Mouse (Mus musculus): ENCODE data around the gene Ccr8. TPM values are rescaled to one million over a fixed set of nuclear protein-coding genes. Genes with fewer than 3 reads are reported as not detected.

Ccr8 gene
- not detected for total RNA-seq (2021)

GRCm38 (mm10) chr9:120091696-120092238 lies at the start of gene Ccr8:
Gene Ccr8, plus strand, starts transcription at chr9:120092114.
- no peak for DNase-seq

- DNase-seq: no peak
Measured at GRCm38 (mm10) chr9:120043115-120043514, 48.8 kb upstream of the Ccr8 start.

GRCm38 (mm10) chr9:120048495-120048894 lies 43.4 kb upstream of the Ccr8 start:
- no peak for DNase-seq

- no peak for DNase-seq
Measured at GRCm38 (mm10) chr9:120049407-120049806, 42.5 kb upstream of the Ccr8 start.

GRCm38 (mm10) chr9:120054545-120055277 lies 37.2 kb upstream of the Ccr8 start:
- no peak for DNase-seq

GRCm38 (mm10) chr9:120056201-120056600 lies 35.7 kb upstream of the Ccr8 start:
- no peak for DNase-seq

DNA sequence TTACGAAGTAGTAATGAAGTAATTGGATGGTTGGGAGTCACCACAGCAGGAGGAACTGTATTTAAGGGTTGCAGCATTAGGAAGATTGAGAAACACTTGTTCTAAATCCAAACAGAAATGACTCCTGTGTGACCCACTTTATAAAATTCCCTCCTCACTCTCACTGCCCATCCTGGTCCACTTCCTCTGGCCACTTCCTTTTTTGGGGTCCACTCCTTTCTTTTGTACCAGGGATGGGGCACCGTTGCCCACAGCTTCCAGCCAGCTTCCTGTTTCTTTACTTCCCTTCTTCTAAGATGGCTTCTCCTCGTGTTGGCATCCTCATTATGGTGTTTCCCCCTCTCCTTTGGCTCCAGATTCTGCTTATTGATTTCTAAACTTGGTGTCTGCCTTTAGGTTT lies 33.2 kb upstream of the Ccr8 start:
- no peak for DNase-seq

GRCm38 (mm10) chr9:120064317-120064716 lies 27.6 kb upstream of the Ccr8 start:
- DNase-seq: no peak

DNA sequence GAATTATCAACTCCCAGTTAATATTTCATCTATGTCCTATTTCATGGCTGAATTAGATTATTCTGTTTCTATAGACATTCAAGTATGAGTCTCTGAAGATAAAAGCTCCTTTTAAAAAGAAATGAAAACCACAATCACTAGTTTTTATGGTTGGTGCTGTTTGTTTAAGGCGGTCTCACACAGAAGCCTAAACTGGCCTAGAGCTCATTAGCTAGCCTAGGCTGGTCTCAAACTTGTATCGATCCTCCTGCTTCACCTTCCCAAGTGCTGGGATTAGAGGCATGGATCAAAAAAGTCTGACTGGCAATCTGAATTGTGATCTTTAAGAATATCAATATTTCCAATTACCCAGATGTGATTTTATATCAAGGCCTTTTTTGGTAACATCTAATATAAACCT lies 24.3 kb upstream of the Ccr8 start:
- no peak for DNase-seq

- no peak for DNase-seq
Measured at GRCm38 (mm10) chr9:120068047-120068446, 23.9 kb upstream of the Ccr8 start.

DNA sequence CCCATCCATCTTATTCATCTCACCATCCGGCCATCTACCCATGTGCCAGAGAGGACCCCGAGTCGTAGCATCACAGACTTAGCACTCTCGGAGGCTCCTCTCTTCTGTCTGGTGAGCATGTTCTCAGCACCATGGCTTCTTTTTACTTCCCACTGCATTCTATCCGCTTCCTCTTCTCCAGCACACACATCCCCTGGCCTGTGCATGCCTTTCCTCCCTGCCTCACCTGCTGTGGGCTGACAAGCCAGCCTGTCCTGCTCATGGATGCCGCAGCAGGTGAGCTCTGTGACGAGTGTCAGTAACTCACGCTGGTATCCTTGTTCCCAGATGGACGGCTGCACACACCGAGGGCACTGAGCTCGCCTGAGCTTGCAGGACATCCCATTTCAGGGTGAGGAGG lies 22.1 kb upstream of the Ccr8 start, which contains the start of gene Cx3cr1:
Gene Cx3cr1 (minus strand): TSS at position 101 of the 400 bp plus-strand sequence.
- DNase-seq: no peak

GRCm38 (mm10) chr9:120071251-120071650 lies 20.7 kb upstream of the Ccr8 start:
- DNase-seq: no peak

DNA sequence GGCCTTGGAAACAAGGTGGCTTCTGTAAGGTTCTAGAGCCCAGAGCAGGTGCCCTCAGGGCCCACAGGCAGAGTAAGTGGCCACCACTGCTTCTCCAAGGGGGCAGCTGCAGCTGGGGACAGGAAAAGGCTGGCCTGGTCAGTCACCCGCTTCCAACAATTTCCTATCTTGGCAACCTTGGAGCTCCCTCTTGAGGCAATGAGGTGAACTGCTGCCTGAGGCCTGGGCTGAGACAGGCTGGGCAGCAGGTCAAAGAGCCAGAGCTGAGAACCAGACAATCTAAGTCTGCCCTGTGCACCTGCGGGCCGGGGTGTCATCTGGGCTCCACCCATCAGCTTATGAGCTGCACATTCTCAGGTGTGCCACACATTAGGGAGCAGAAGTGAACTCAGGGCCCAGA lies 18.7 kb upstream of the Ccr8 start:
- DNase-seq: peak; percentile 92

DNA sequence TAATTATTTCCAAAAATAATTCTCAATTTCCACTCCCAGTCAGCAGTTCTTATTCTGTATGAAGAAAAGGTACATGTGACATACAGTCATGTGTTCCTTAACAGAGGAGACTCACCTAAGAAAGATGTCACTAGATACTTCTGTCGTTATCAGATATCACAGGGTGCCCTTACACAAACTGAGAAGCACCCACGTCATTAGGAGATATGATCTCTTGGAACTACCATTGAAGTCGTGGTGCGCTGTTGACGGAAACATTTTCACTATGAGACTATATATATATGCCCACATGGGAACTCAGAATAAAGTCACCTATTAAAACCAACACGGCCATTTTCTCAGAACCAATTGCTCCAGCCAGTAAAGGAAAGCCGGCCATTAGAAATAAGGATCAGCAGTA lies 17.4 kb upstream of the Ccr8 start:
- no peak for DNase-seq

- DNase-seq: no peak
Measured at GRCm38 (mm10) chr9:120078241-120078640, 13.7 kb upstream of the Ccr8 start.

GRCm38 (mm10) chr9:120079901-120080300 lies 12.0 kb upstream of the Ccr8 start:
- DNase-seq: no peak

DNA sequence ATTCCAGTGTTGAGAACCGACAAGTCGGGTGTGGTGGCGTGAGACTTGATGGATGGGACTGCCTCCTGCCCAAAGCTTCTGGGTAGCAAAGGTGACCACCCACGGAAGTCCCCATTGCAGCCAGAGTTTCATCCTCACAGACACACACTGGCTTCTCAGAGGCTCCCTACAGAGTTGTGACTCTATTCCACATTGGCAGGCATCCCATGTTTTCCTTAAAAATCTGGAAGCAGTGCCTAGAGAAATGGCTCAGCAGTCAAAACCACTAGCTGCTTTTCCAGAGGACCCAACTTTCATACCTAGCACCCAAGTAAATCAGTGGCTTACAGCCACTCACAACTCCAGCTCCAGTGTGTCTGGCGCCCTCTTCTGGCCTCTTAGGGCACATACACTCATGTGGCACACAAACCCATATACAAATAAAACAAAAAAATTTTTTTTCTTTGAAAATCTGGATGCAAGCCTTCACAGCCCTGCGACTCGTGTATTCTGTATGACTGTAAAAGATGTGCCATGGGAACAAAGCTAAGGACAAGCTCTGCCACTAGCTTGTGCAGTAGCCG lies 11.3 kb upstream of the Ccr8 start:
- DNase-seq: no peak

GRCm38 (mm10) chr9:120081247-120081646 lies 10.7 kb upstream of the Ccr8 start:
- DNase-seq: no peak

DNA sequence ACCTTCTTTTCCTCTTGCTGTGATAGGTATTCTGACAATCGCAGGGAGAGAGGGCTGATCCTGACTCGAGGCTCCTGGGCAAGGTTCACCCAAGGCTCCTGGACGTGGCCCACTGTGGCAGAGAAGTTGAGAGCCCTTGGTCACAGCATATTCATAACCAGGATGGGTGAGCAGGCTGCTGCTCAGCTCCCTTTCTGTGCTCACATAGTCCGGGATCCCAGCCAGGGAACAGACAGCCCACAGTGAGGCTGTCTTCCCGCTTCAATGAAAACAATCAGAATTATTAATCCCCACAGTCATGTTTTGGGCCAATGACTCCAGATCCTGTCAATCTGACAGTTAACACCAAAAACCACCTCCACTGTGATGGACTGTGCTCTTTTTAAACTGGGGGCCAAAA lies 9.9 kb upstream of the Ccr8 start:
- no peak for DNase-seq

- no peak for DNase-seq
Measured at GRCm38 (mm10) chr9:120082691-120083090, 9.2 kb upstream of the Ccr8 start.

- DNase-seq: no peak
Measured at GRCm38 (mm10) chr9:120083158-120083894, 8.6 kb upstream of the Ccr8 start.

DNA sequence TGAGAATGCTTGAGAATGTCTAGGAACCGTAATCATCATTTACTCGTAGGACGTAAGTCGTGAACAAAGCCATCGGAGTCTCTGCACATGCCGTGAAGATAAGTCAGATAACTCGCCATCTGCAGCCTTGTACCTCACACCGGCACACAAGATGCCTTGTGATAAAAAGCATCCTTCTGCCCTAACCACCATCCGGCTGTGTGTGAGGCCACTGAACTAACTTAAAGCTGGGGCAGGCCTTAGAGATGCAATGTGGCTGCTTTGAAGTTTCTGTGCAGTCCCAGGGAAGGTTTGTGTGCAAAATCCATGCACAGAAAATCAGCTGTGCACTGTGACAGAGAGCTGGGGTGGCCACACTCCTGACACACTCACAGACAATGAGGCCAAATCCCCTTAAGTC lies 7.5 kb upstream of the Ccr8 start:
- DNase-seq: no peak

- DNase-seq: no peak
Measured at GRCm38 (mm10) chr9:120089125-120089524, 2.8 kb upstream of the Ccr8 start.

Measured in heart, postnatal 4 days (tissue).